Mouse (Mus musculus) olfactory bulb, adult 2 months (tissue): ENCODE results near the gene Toporsl.

ENCODE experiments used
- CTCF ChIP-seq: fragments of 200-500 bp; IDR thresholded peaks from 2 replicates; pipeline ENCODE4 v1.5.1; 2012; ENCODE audit warnings: low read depth, mild to moderate bottlenecking, low read length, moderate library complexity; ENCODE audit not compliant: insufficient read depth
- POLR2A ChIP-seq: fragments of 200-500 bp; IDR thresholded peaks from 2 replicates; pipeline ENCODE4 v1.6.1; 2012; ENCODE audit warnings: mild to moderate bottlenecking, low read depth, low read length, moderate library complexity; ENCODE audit not compliant: insufficient read depth

- TF ChIP-seq CTCF (no peak), POLR2A (no peak)
These were observed 63.6 kb downstream of the Toporsl start for GRCm38 (mm10) chr4:52659701-52660100.
